Comparison of ENCODE assay signal across 12 mouse cellular contexts in genomic region chr15:98714230-98714652, GRCm38 (mm10). TPM values are rescaled to one million over a fixed set of nuclear protein-coding genes. Genes with fewer than 3 reads are reported as not detected.
DNase-seq lines count a peak whose midpoint lies in the region; ATAC-seq and TF ChIP-seq lines count a peak whose summit lies in the region.
"Had no signal": no experiment of that assay in that cellular context is flagged by ENCODE, and none has a peak within 500 bp of the region (broad histone marks: within the 10 kb centered on the region; RNA-seq: fewer than 3 reads in every experiment).

No protein-coding gene starts in this region.

- ATAC-seq in kidney, embryonic 16.5 days (ENCODE audit: low FRiP score, low TSS enrichment): no peak
- no peak for ATAC-seq in liver, embryonic 11.5 days (replicated peaks; ENCODE audit: low FRiP score)
- ATAC-seq: inflammation-experienced regulatory T-cells, adult 6 months had no signal

- H3K9me3 ChIP-seq in kidney, embryonic 16.5 days (ENCODE audit: low read length): no peaks in the 10 kb centered on the region
- H3K9me3 ChIP-seq in liver, embryonic 11.5 days (ENCODE audit: control insufficient read depth, low read length): no peaks in the 10 kb centered on the region
- H3K9me3 ChIP-seq: embryonic facial prominence, embryonic 13.5 days; lung, embryonic 15.5 days had no signal

- peak; percentile 30 for DNase-seq in adrenal gland, adult 2 months
- DNase-seq in adrenal gland, postnatal 25 days: no peak
- peak; percentile 62 to 74 for DNase-seq in kidney, adult 8-10 months
- peak; percentile 56 for DNase-seq in kidney, postnatal 14 days
- no peak for DNase-seq in liver, embryonic 11.5 days (ENCODE audit: low spot score)
- no peak for DNase-seq in urinary bladder, postnatal 10 days (ENCODE audit: low spot score)

- H3K36me3 ChIP-seq in kidney, embryonic 16.5 days (ENCODE audit: insufficient read depth, low read length): no peaks in the 10 kb centered on the region
- no peaks in the 10 kb centered on the region for H3K36me3 ChIP-seq in small intestine, adult 2 months (ENCODE audit: control insufficient read depth, insufficient read depth, low read length)
- H3K36me3 ChIP-seq in liver, embryonic 11.5 days (ENCODE audit: control insufficient read depth, insufficient read depth, low read length): no peaks in the 10 kb centered on the region
- H3K36me3 ChIP-seq: embryonic facial prominence, embryonic 13.5 days; lung, embryonic 15.5 days had no signal

- no peak overlapping the region for H3K9ac ChIP-seq in kidney, embryonic 16.5 days (replicated peaks; ENCODE audit: low read length)
- no peak overlapping the region for H3K9ac ChIP-seq in liver, embryonic 11.5 days (ENCODE audit: low read depth, low read length)
- H3K9ac ChIP-seq: embryonic facial prominence, embryonic 13.5 days; lung, embryonic 15.5 days had no signal

- H3K4me1 ChIP-seq in kidney, embryonic 16.5 days (ENCODE audit: insufficient read depth, low read length): no peaks in the 10 kb centered on the region
- H3K4me1 ChIP-seq in small intestine, adult 2 months (ENCODE audit: control insufficient read depth, insufficient read depth, insufficient read length, low read length): peaks cover 7% of the 10 kb centered on the region; the same call in 1 of the 2 replicates
- no peaks in the 10 kb centered on the region for H3K4me1 ChIP-seq in liver, embryonic 11.5 days (replicated peaks; ENCODE audit: control insufficient read depth, insufficient read depth, low read length)
- H3K4me1 ChIP-seq: embryonic facial prominence, embryonic 13.5 days had no signal

- no peak overlapping the region for H3K4me3 ChIP-seq in kidney, embryonic 16.5 days (ENCODE audit: low read length)
- no peak overlapping the region; the same call in 1 of the 2 replicates for H3K4me3 ChIP-seq in small intestine, adult 2 months (ENCODE audit: low read depth, low read length)
- no peak overlapping the region for H3K4me3 ChIP-seq in liver, embryonic 11.5 days (ENCODE audit: low read depth, low read length)
- H3K4me3 ChIP-seq: embryonic facial prominence, embryonic 13.5 days; lung, embryonic 15.5 days had no signal

- H3K27me3 ChIP-seq in kidney, embryonic 16.5 days (ENCODE audit: insufficient read depth, low read length): no peaks in the 10 kb centered on the region
- no peaks in the 10 kb centered on the region for H3K27me3 ChIP-seq in small intestine, adult 2 months (ENCODE audit: control insufficient read depth, insufficient read depth, low read length)
- H3K27me3 ChIP-seq in liver, embryonic 11.5 days (replicated peaks; ENCODE audit: control insufficient read depth, insufficient read depth, low read length): peaks cover 3% of the 10 kb centered on the region
- H3K27me3 ChIP-seq: lung, embryonic 15.5 days had no signal

- peak; percentile 11; the same call in 1 of the 2 replicates for TF ChIP-seq CTCF in small intestine, adult 2 months (IDR thresholded peaks at IDR 0.05; ENCODE audit: extremely low read depth, insufficient read length, insufficient replicate concordance, low read depth, low read length)

- H3K4me2 ChIP-seq in kidney, embryonic 16.5 days (replicated peaks; ENCODE audit: low read depth, low read length): no peak overlapping the region
- H3K4me2 ChIP-seq in liver, embryonic 11.5 days: no peak overlapping the region
- H3K4me2 ChIP-seq: embryonic facial prominence, embryonic 13.5 days; lung, embryonic 15.5 days had no signal

- no peak overlapping the region for H3K27ac ChIP-seq in kidney, embryonic 16.5 days (ENCODE audit: low read length)
- peak overlapping the region; percentile 62; the same call in 1 of the 2 replicates for H3K27ac ChIP-seq in small intestine, adult 2 months (ENCODE audit: insufficient read depth, low read depth, low read length)
- H3K27ac ChIP-seq in liver, embryonic 11.5 days (ENCODE audit: low read depth, low read length): no peak overlapping the region
- H3K27ac ChIP-seq: embryonic facial prominence, embryonic 13.5 days; lung, embryonic 15.5 days had no signal

- no peak for TF ChIP-seq POLR2A in small intestine, adult 2 months (IDR thresholded peaks at IDR 0.05; ENCODE audit: low read depth, low read length)

- 54% methylated on average over 5 of the region's 5 CpGs for WGBS in kidney, embryonic 16.5 days
- 12% methylated on average over 5 of the region's 5 CpGs for WGBS in small intestine, adult 2 months
- WGBS in liver, embryonic 11.5 days: 72% methylated on average over 5 of the region's 5 CpGs

RNA-seq across cellular contexts. Expression of gene Ccdc65, which starts 6.2 kb away (rescaled TPM):
- total RNA-seq in adrenal gland, adult 2 months (2021): under 1 TPM; 0.32 to 0.62 TPM
- polyA plus RNA-seq in adrenal gland, adult 2 months (2012; rRNA removed): 0.11 and 0.23 TPM in 2 replicates
- 0.21 TPM in 1 of 2 replicates, not detected in the other for total RNA-seq in adrenal gland, postnatal 25 days (2021)
- polyA plus RNA-seq in kidney, embryonic 16.5 days (2015; fragmentation: Nextera tagmentation; extraction: Ambion mirVana): 0.95 and 1.1 TPM in 2 replicates
- polyA plus RNA-seq in small intestine, adult 2 months (2012; rRNA removed): 0.09 TPM in 1 of 2 replicates, not detected in the other
- 0.09 and 0.19 TPM in 2 replicates for polyA plus RNA-seq in liver, embryonic 11.5 days (2014; fragmentation: Nextera tagmentation; extraction: Ambion mirVana)
- total RNA-seq: gastrocnemius, adult 18-20 months had no signal
- polyA plus RNA-seq: inflammation-experienced regulatory T-cells, adult 6 months had no signal

RNA-seq across cellular contexts. Expression of gene Fkbp11, which starts 13.8 kb away (rescaled TPM):
- 1 to 10 TPM; 4.9 to 9.3 TPM for total RNA-seq in adrenal gland, adult 2 months (2021)
- polyA plus RNA-seq in adrenal gland, adult 2 months (2012; rRNA removed): 8.4 and 10.0 TPM in 2 replicates
- 7.0 and 7.4 TPM in 2 replicates for total RNA-seq in adrenal gland, postnatal 25 days (2021)
- polyA plus RNA-seq in kidney, embryonic 16.5 days (2015; fragmentation: Nextera tagmentation; extraction: Ambion mirVana): 36.6 and 39.1 TPM in 2 replicates
- 14.7 and 70.5 TPM in 2 replicates for polyA plus RNA-seq in small intestine, adult 2 months (2012; rRNA removed)
- 101 and 105 TPM in 2 replicates for polyA plus RNA-seq in liver, embryonic 11.5 days (2014; fragmentation: Nextera tagmentation; extraction: Ambion mirVana)

RNA-seq across cellular contexts. Expression of gene Rnd1, which starts 37.0 kb away (rescaled TPM):
- 1 to 10 TPM; 3.9 to 4.0 TPM for total RNA-seq in adrenal gland, adult 2 months (2021)
- polyA plus RNA-seq in adrenal gland, adult 2 months (2012; rRNA removed): 1.4 and 3.0 TPM in 2 replicates
- total RNA-seq in adrenal gland, postnatal 25 days (2021): 1.5 TPM in 2 replicates
- polyA plus RNA-seq in kidney, embryonic 16.5 days (2015; fragmentation: Nextera tagmentation; extraction: Ambion mirVana): 0.45 and 0.75 TPM in 2 replicates
- 1.6 and 2.2 TPM in 2 replicates for polyA plus RNA-seq in small intestine, adult 2 months (2012; rRNA removed)
- 0.60 and 0.68 TPM in 2 replicates for polyA plus RNA-seq in liver, embryonic 11.5 days (2014; fragmentation: Nextera tagmentation; extraction: Ambion mirVana)

RNA-seq across cellular contexts. Expression of gene Arf3, which starts 48.8 kb away (rescaled TPM):
- total RNA-seq in adrenal gland, adult 2 months (2021): 100 to 1,000 TPM; 130 to 136 TPM
- polyA plus RNA-seq in adrenal gland, adult 2 months (2012; rRNA removed): 82.4 and 106 TPM in 2 replicates
- 118 and 138 TPM in 2 replicates for total RNA-seq in adrenal gland, postnatal 25 days (2021)
- 56.3 and 59.5 TPM in 2 replicates for polyA plus RNA-seq in kidney, embryonic 16.5 days (2015; fragmentation: Nextera tagmentation; extraction: Ambion mirVana)
- polyA plus RNA-seq in small intestine, adult 2 months (2012; rRNA removed): 43.3 and 104 TPM in 2 replicates
- polyA plus RNA-seq in liver, embryonic 11.5 days (2014; fragmentation: Nextera tagmentation; extraction: Ambion mirVana): 25.3 and 25.8 TPM in 2 replicates

RNA-seq across cellular contexts. Expression of gene Ddx23, which starts 51.5 kb away (rescaled TPM):
- 10 to 100 TPM; 65.5 to 84.6 TPM for total RNA-seq in adrenal gland, adult 2 months (2021)
- 25.6 and 27.7 TPM in 2 replicates for polyA plus RNA-seq in adrenal gland, adult 2 months (2012; rRNA removed)
- 76.1 and 88.7 TPM in 2 replicates for total RNA-seq in adrenal gland, postnatal 25 days (2021)
- 19.0 and 27.1 TPM in 2 replicates for polyA plus RNA-seq in kidney, embryonic 16.5 days (2015; fragmentation: Nextera tagmentation; extraction: Ambion mirVana)
- polyA plus RNA-seq in small intestine, adult 2 months (2012; rRNA removed): 13.6 and 24.3 TPM in 2 replicates
- polyA plus RNA-seq in liver, embryonic 11.5 days (2014; fragmentation: Nextera tagmentation; extraction: Ambion mirVana): 18.8 and 19.4 TPM in 2 replicates

Comparison
In these comparisons a context has a peak if more than half of its experiments do, and no peak if none do; other contexts are left out.
1. DNase-seq: peak in adrenal gland, adult 2 months (single experiment), kidney, adult 8-10 months (2 of 2) and kidney, postnatal 14 days (single experiment); none in adrenal gland, postnatal 25 days (single experiment), liver, embryonic 11.5 days (single experiment) and urinary bladder, postnatal 10 days (single experiment).